Mouse (Mus musculus) urinary bladder, postnatal 14 days (tissue): Measurements from ENCODE around the gene Cyp2b13.
"Not testable (repeated sequence)": the region's sequence is repeated elsewhere in the genome, so short reads cannot be mapped to it uniquely, and the experiment has no call there.

Source experiments
- DNase-seq: peaks from one replicate; pipeline ENCODE4 v3.0.0; 2021; ENCODE audit warnings: low spot score

Gene Cyp2b13

GRCm38 (mm10) chr7:26061197-26061596 lies at the start of gene Cyp2b13:
Gene Cyp2b13 (plus strand): TSS chr7:26061497.
- DNase-seq, result not testable (repeated sequence)

GRCm38 (mm10) chr7:26019814-26020332 lies 41.4 kb upstream of the Cyp2b13 start:
- not testable (repeated sequence) for DNase-seq

- not testable (repeated sequence) for DNase-seq
These were observed 6.2 kb upstream of the Cyp2b13 start for GRCm38 (mm10) chr7:26054885-26055630.

- DNase-seq, result not testable (repeated sequence)
These were observed 10.4 kb downstream of the Cyp2b13 start for GRCm38 (mm10) chr7:26071677-26072076.

GRCm38 (mm10) chr7:26082595-26082994 lies 21.3 kb downstream of the Cyp2b13 start:
- no peak for DNase-seq

GRCm38 (mm10) chr7:26087391-26087790 lies 26.1 kb downstream of the Cyp2b13 start:
- DNase-seq, result no peak

- DNase-seq, result not testable (repeated sequence)
These were observed 27.3 kb downstream of the Cyp2b13 start for GRCm38 (mm10) chr7:26088578-26088977.

- DNase-seq, result not testable (repeated sequence)
These were observed 78.3 kb downstream of the Cyp2b13 start for GRCm38 (mm10) chr7:26139623-26140022.

- not testable (repeated sequence) for DNase-seq
These were observed 82.4 kb downstream of the Cyp2b13 start for GRCm38 (mm10) chr7:26143657-26144056.
